Mouse (Mus musculus): ENCODE results near the gene Tph2. TPM values are rescaled to one million over a fixed set of nuclear protein-coding genes. Genes with fewer than 3 reads are reported as not detected.

Gene Tph2
- polyA plus RNA-seq, 1 experiment from 2014 or later: 13.8 TPM

- Histone ChIP-seq H3K27me3 (replicated peaks; ENCODE audit: control insufficient read depth, insufficient read depth, low read length) (no peaks in the 10 kb centered on the region), H3K9me3 (ENCODE audit: control insufficient read depth, low read length) (peaks cover 3% of the 10 kb centered on the region), H3K9ac (ENCODE audit: low read depth, low read length) (no peak overlapping the region), H3K27ac (ENCODE audit: low read depth, low read length) (no peak overlapping the region), H3K4me2 (ENCODE audit: low read length) (no peak overlapping the region), H3K4me1 (ENCODE audit: control insufficient read depth, insufficient read depth, low read depth, low read length) (no peaks in the 10 kb centered on the region), H3K36me3 (ENCODE audit: control insufficient read depth, insufficient read depth, low read length) (no peaks in the 10 kb centered on the region), H3K4me3 (ENCODE audit: low read length) (no peak overlapping the region)
- no peak for ATAC-seq
- WGBS: 92% methylated on average over 7 of the region's 7 CpGs
These were observed 124.1 kb downstream of the Tph2 start for GRCm38 (mm10) chr10:115060759-115061158.

- Histone ChIP-seq H3K9me3 (ENCODE audit: control insufficient read depth, low read length) (no peaks in the 10 kb centered on the region), H3K9ac (ENCODE audit: low read depth, low read length) (no peak overlapping the region), H3K36me3 (ENCODE audit: control insufficient read depth, insufficient read depth, low read length) (no peaks in the 10 kb centered on the region), H3K27me3 (replicated peaks; ENCODE audit: control insufficient read depth, insufficient read depth, low read length) (no peaks in the 10 kb centered on the region), H3K4me1 (ENCODE audit: control insufficient read depth, insufficient read depth, low read depth, low read length) (no peaks in the 10 kb centered on the region), H3K4me3 (ENCODE audit: low read length) (no peak overlapping the region), H3K27ac (ENCODE audit: low read depth, low read length) (no peak overlapping the region), H3K4me2 (ENCODE audit: low read length) (no peak overlapping the region)
- no peak for ATAC-seq
- WGBS: 55% methylated on average over 4 of the region's 4 CpGs
These were observed 133.2 kb downstream of the Tph2 start for GRCm38 (mm10) chr10:115051602-115052001.

- no peaks in the 10 kb centered on the region for H3K4me1 ChIP-seq (ENCODE audit: control insufficient read depth, insufficient read depth, low read depth, low read length)
- ATAC-seq: peak; percentile 65; the same call in 1 of the 2 replicates
- H3K4me3 ChIP-seq (ENCODE audit: low read length): no peak overlapping the region
- no peaks in the 10 kb centered on the region for H3K9me3 ChIP-seq (ENCODE audit: control insufficient read depth, low read length)
- H3K27ac ChIP-seq (ENCODE audit: low read depth, low read length): peak overlapping the region; percentile 4; the same call in 1 of the 2 replicates
- no peaks in the 10 kb centered on the region for H3K36me3 ChIP-seq (ENCODE audit: control insufficient read depth, insufficient read depth, low read length)
- 82% methylated on average over 12 of the region's 12 CpGs for WGBS
- no peak overlapping the region for H3K9ac ChIP-seq (ENCODE audit: low read depth, low read length)
- no peaks in the 10 kb centered on the region for H3K27me3 ChIP-seq (replicated peaks; ENCODE audit: control insufficient read depth, insufficient read depth, low read length)
- H3K4me2 ChIP-seq (ENCODE audit: low read length): no peak overlapping the region
These were observed 134.1 kb downstream of the Tph2 start for GRCm38 (mm10) chr10:115050674-115051073.

DNA sequence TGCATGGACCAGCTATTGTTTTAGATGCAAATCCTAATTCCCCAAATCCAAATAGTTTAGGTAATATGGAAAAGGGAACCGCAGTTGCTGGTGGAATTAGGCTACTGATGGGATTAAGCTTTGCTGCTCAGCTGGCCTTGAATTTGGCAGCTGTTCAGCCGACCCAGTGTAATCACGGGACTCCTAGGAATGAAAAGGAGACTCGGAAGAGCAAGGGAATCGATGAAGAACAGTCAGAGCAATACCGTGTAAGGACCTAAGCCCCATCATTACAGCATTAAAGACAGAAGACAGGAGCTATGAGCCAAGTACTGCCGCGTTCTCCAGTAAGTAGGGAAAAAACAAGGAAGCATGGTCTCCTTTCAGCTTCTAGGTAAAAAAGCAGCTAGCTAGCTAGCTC lies 134.6 kb downstream of the Tph2 start:
- Histone ChIP-seq H3K4me2 (ENCODE audit: low read length) (no peak overlapping the region), H3K4me3 (ENCODE audit: low read length) (no peak overlapping the region), H3K9me3 (ENCODE audit: control insufficient read depth, low read length) (no peaks in the 10 kb centered on the region), H3K27ac (ENCODE audit: low read depth, low read length) (peak overlapping the region; percentile 4; the same call in 1 of the 2 replicates), H3K4me1 (ENCODE audit: control insufficient read depth, insufficient read depth, low read depth, low read length) (no peaks in the 10 kb centered on the region), H3K36me3 (ENCODE audit: control insufficient read depth, insufficient read depth, low read length) (no peaks in the 10 kb centered on the region), H3K9ac (ENCODE audit: low read depth, low read length) (no peak overlapping the region), H3K27me3 (replicated peaks; ENCODE audit: control insufficient read depth, insufficient read depth, low read length) (no peaks in the 10 kb centered on the region)
- 59% methylated on average over 8 of the region's 8 CpGs for WGBS
- peak; percentile 52; the same call in 1 of the 2 replicates for ATAC-seq

- Histone ChIP-seq H3K36me3 (ENCODE audit: control insufficient read depth, insufficient read depth, low read length) (no peaks in the 10 kb centered on the region), H3K9me3 (ENCODE audit: control insufficient read depth, low read length) (no peaks in the 10 kb centered on the region), H3K27me3 (replicated peaks; ENCODE audit: control insufficient read depth, insufficient read depth, low read length) (no peaks in the 10 kb centered on the region), H3K4me3 (ENCODE audit: low read length) (no peak overlapping the region), H3K27ac (ENCODE audit: low read depth, low read length) (no peak overlapping the region), H3K4me1 (ENCODE audit: control insufficient read depth, insufficient read depth, low read depth, low read length) (no peaks in the 10 kb centered on the region), H3K4me2 (ENCODE audit: low read length) (no peak overlapping the region), H3K9ac (ENCODE audit: low read depth, low read length) (no peak overlapping the region)
- no peak for ATAC-seq
- 92% methylated on average over 2 of the region's 2 CpGs for WGBS
These were observed 136.3 kb downstream of the Tph2 start for GRCm38 (mm10) chr10:115048565-115048964.

GRCm38 (mm10) chr10:115035748-115036147 lies 149.1 kb downstream of the Tph2 start:
- H3K9ac ChIP-seq (ENCODE audit: low read depth, low read length): no peak overlapping the region
- H3K4me1 ChIP-seq (ENCODE audit: control insufficient read depth, insufficient read depth, low read depth, low read length): no peaks in the 10 kb centered on the region
- 89% methylated on average over 9 of the region's 9 CpGs for WGBS
- no peak overlapping the region for H3K4me2 ChIP-seq (ENCODE audit: low read length)
- H3K36me3 ChIP-seq (ENCODE audit: control insufficient read depth, insufficient read depth, low read length): no peaks in the 10 kb centered on the region
- ATAC-seq: no peak
- H3K4me3 ChIP-seq (ENCODE audit: low read length): no peak overlapping the region
- H3K27ac ChIP-seq (ENCODE audit: low read depth, low read length): no peak overlapping the region
- no peaks in the 10 kb centered on the region for H3K9me3 ChIP-seq (ENCODE audit: control insufficient read depth, low read length)
- H3K27me3 ChIP-seq (replicated peaks; ENCODE audit: control insufficient read depth, insufficient read depth, low read length): no peaks in the 10 kb centered on the region

Other genes starting within 250 kb of the Tph2 start
- 26.9 and 28.6 TPM in 2 replicates for gene Tbc1d15, start 66.4 kb upstream of the Tph2 start, polyA plus RNA-seq (2015; fragmentation: Nextera tagmentation; extraction: Ambion mirVana)
- 7.0 TPM in 2 replicates for gene Rab21, start 130.6 kb upstream of the Tph2 start, polyA plus RNA-seq (2015; fragmentation: Nextera tagmentation; extraction: Ambion mirVana)
- gene Tmem19, start 177.5 kb upstream of the Tph2 start, polyA plus RNA-seq (2015; fragmentation: Nextera tagmentation; extraction: Ambion mirVana): 34.0 and 34.1 TPM in 2 replicates
- gene Thap2, start 199.4 kb upstream of the Tph2 start, polyA plus RNA-seq (2015; fragmentation: Nextera tagmentation; extraction: Ambion mirVana): 19.9 and 20.0 TPM in 2 replicates
- gene Zfc3h1, start 199.9 kb upstream of the Tph2 start, polyA plus RNA-seq (2015; fragmentation: Nextera tagmentation; extraction: Ambion mirVana): 12.5 and 13.2 TPM in 2 replicates

All from hindbrain, embryonic 16.5 days (tissue).